Mouse (Mus musculus) cortical plate, adult 2 months (tissue): ENCODE results near the gene Chst15. TPM values are rescaled to one million over a fixed set of nuclear protein-coding genes. Genes with fewer than 3 reads are reported as not detected.

Experiments used
- H3K27ac ChIP-seq: fragments of 200-500 bp; 2 replicates; pipeline ENCODE4 v1.5.1; 2012; ENCODE audit warnings: low read length, control low read depth, inconsistent platforms; ENCODE audit not compliant: insufficient read depth
- H3K4me1 ChIP-seq: fragments of 200-500 bp; 2 replicates; pipeline ENCODE4 v1.6.1; 2011; ENCODE audit warnings: low read length; ENCODE audit not compliant: control insufficient read depth, insufficient read depth
- H3K4me3 ChIP-seq: fragments of 200-500 bp; 2 replicates; pipeline ENCODE4 v1.5.1; 2011; ENCODE audit warnings: mild to moderate bottlenecking, low read length, control low read depth; ENCODE audit not compliant: insufficient read depth
- CTCF ChIP-seq: fragments of 200-500 bp; IDR thresholded peaks from 2 replicates; pipeline ENCODE4 v1.5.1; 2011; ENCODE audit warnings: mild to moderate bottlenecking, control low read depth, low read length; ENCODE audit not compliant: insufficient read depth; ENCODE audit errors: extremely low read depth
- POLR2A ChIP-seq: fragments of 200-500 bp; IDR thresholded peaks from 2 replicates; pipeline ENCODE4 v1.6.1; 2011; ENCODE audit warnings: mild to moderate bottlenecking, low read length, control low read depth; ENCODE audit not compliant: insufficient read depth; ENCODE audit errors: extremely low read depth
- polyA plus RNA-seq: library from polyadenylated mRNA; depleted of rRNA; stranded (reverse); fragments of >200 nt; gene quantifications from 2 replicates; pipeline ENCODE4 v1.2.3, GENCODE M21; 2012

Chst15 gene
- polyA plus RNA-seq, 1 experiment, result 16.0 TPM

GRCm38 (mm10) chr7:132286630-132287339 is 30.2 kb downstream of the Chst15 start:
- no peak for TF ChIP-seq POLR2A
- TF ChIP-seq CTCF, result no peak
- Histone ChIP-seq H3K4me1 (peaks cover 19% of the 10 kb centered on the region), H3K4me3 (no peak overlapping the region), H3K27ac (no peak overlapping the region)

GRCm38 (mm10) chr7:132284795-132285194 is 32.2 kb downstream of the Chst15 start:
- Histone ChIP-seq H3K4me3 (no peak overlapping the region), H3K4me1 (peaks cover 19% of the 10 kb centered on the region), H3K27ac (no peak overlapping the region)
- TF ChIP-seq POLR2A, result no peak
- no peak for TF ChIP-seq CTCF

- H3K27ac ChIP-seq, result no peak overlapping the region
- TF ChIP-seq CTCF, result no peak
- TF ChIP-seq POLR2A, result no peak
- no peak overlapping the region for H3K4me3 ChIP-seq
- peaks cover 19% of the 10 kb centered on the region for H3K4me1 ChIP-seq
Observed at GRCm38 (mm10) chr7:132284048-132284737, 32.8 kb downstream of the Chst15 start.

- H3K4me1 ChIP-seq, result peaks cover 16% of the 10 kb centered on the region
- TF ChIP-seq POLR2A (no peak), CTCF (no peak)
- no peak overlapping the region for H3K4me3 ChIP-seq
- no peak overlapping the region for H3K27ac ChIP-seq
Observed at GRCm38 (mm10) chr7:132282576-132282975, 34.5 kb downstream of the Chst15 start.

- peaks cover 13% of the 10 kb centered on the region for H3K4me1 ChIP-seq
- no peak for TF ChIP-seq CTCF
- no peak for TF ChIP-seq POLR2A
- no peak overlapping the region for H3K4me3 ChIP-seq
- H3K27ac ChIP-seq, result no peak overlapping the region
Observed at GRCm38 (mm10) chr7:132282161-132282560, 34.9 kb downstream of the Chst15 start.

- Histone ChIP-seq H3K27ac (no peak overlapping the region), H3K4me1 (peaks cover 13% of the 10 kb centered on the region), H3K4me3 (no peak overlapping the region)
- no peak for TF ChIP-seq CTCF
- no peak for TF ChIP-seq POLR2A
Observed at GRCm38 (mm10) chr7:132281753-132282152, 35.3 kb downstream of the Chst15 start.

GRCm38 (mm10) chr7:132278658-132279057 is 38.4 kb downstream of the Chst15 start:
- Histone ChIP-seq H3K27ac (no peak overlapping the region), H3K4me1 (peaks cover 4% of the 10 kb centered on the region; the same call in 1 of the 2 replicates), H3K4me3 (no peak overlapping the region)
- no peak for TF ChIP-seq POLR2A

- no peaks in the 10 kb centered on the region for H3K4me1 ChIP-seq
- no peak overlapping the region for H3K27ac ChIP-seq
- TF ChIP-seq CTCF (no peak), POLR2A (no peak)
- no peak overlapping the region for H3K4me3 ChIP-seq
Observed at GRCm38 (mm10) chr7:132276287-132276686, 40.7 kb downstream of the Chst15 start.

- Histone ChIP-seq H3K27ac (no peak overlapping the region), H3K4me1 (no peaks in the 10 kb centered on the region), H3K4me3 (no peak overlapping the region)
- TF ChIP-seq POLR2A (no peak), CTCF (no peak)
Observed at GRCm38 (mm10) chr7:132273741-132274513, 43.1 kb downstream of the Chst15 start.

- H3K4me3 ChIP-seq, result no peak overlapping the region
- no peak overlapping the region for H3K27ac ChIP-seq
- no peaks in the 10 kb centered on the region for H3K4me1 ChIP-seq
- no peak for TF ChIP-seq POLR2A
- TF ChIP-seq CTCF, result no peak
Observed at GRCm38 (mm10) chr7:132272984-132273383, 44.0 kb downstream of the Chst15 start.

- TF ChIP-seq POLR2A, result no peak
- no peak for TF ChIP-seq CTCF
- 0 out of 2 replicates have a peak, but pooled peaks cover 1% of the 10 kb centered on the region for H3K4me1 ChIP-seq
- H3K4me3 ChIP-seq, result no peak overlapping the region
- no peak overlapping the region for H3K27ac ChIP-seq
Observed at GRCm38 (mm10) chr7:132270364-132270763, 46.7 kb downstream of the Chst15 start.
